Mouse (Mus musculus): ENCODE results near the gene Ulk4.
"Not testable (repeated sequence)": the region's sequence is repeated elsewhere in the genome, so short reads cannot be mapped to it uniquely, and the experiment has no call there.

Gene Ulk4

GRCm38 (mm10) chr9:121058538-121058937 is 218.5 kb downstream of the Ulk4 start:
- no peak for DNase-seq

- no peak for DNase-seq
Measured at GRCm38 (mm10) chr9:121058116-121058515, 218.9 kb downstream of the Ulk4 start.

- no peak for DNase-seq
Measured at GRCm38 (mm10) chr9:121057401-121057800, 219.6 kb downstream of the Ulk4 start.

GRCm38 (mm10) chr9:121056526-121056925 is 220.5 kb downstream of the Ulk4 start:
- DNase-seq: no peak

GRCm38 (mm10) chr9:121056036-121056435 is 221.0 kb downstream of the Ulk4 start:
- no peak for DNase-seq

- not testable (repeated sequence) for DNase-seq
Measured at GRCm38 (mm10) chr9:121045657-121046056, 231.3 kb downstream of the Ulk4 start.

GRCm38 (mm10) chr9:121044471-121045206 is 232.4 kb downstream of the Ulk4 start:
- no peak for DNase-seq

GRCm38 (mm10) chr9:121043021-121043420 is 234.0 kb downstream of the Ulk4 start:
- DNase-seq: no peak

- no peak for DNase-seq
Measured at GRCm38 (mm10) chr9:121038396-121038795, 238.6 kb downstream of the Ulk4 start.

GRCm38 (mm10) chr9:121037975-121038374 is 239.0 kb downstream of the Ulk4 start:
- no peak for DNase-seq

- no peak for DNase-seq
Measured at GRCm38 (mm10) chr9:121035296-121035695, 241.7 kb downstream of the Ulk4 start.

GRCm38 (mm10) chr9:121033596-121033995 is 243.4 kb downstream of the Ulk4 start:
- DNase-seq: no peak

GRCm38 (mm10) chr9:121032322-121032964 is 244.6 kb downstream of the Ulk4 start:
- DNase-seq: no peak

GRCm38 (mm10) chr9:121030949-121031348 is 246.0 kb downstream of the Ulk4 start:
- DNase-seq: no peak

GRCm38 (mm10) chr9:121029786-121030185 is 247.2 kb downstream of the Ulk4 start:
- peak; percentile 23 for DNase-seq

- DNase-seq: no peak
Measured at GRCm38 (mm10) chr9:121023526-121024264, 253.3 kb downstream of the Ulk4 start.

- DNase-seq: no peak
Measured at GRCm38 (mm10) chr9:121020360-121020759, 256.6 kb downstream of the Ulk4 start.

- DNase-seq: no peak
Measured at GRCm38 (mm10) chr9:121019932-121020331, 257.1 kb downstream of the Ulk4 start.

GRCm38 (mm10) chr9:121018524-121019315 is 258.3 kb downstream of the Ulk4 start:
- DNase-seq: no peak

- no peak for DNase-seq
Measured at GRCm38 (mm10) chr9:121015810-121016502, 261.0 kb downstream of the Ulk4 start.

- no peak for DNase-seq
Measured at GRCm38 (mm10) chr9:121011540-121011939, 265.5 kb downstream of the Ulk4 start.

GRCm38 (mm10) chr9:121010544-121010943 is 266.5 kb downstream of the Ulk4 start:
- no peak for DNase-seq
